Mouse (Mus musculus): ENCODE results near the gene Fam135a.

GRCm38 (mm10) chr1:24092414-24092813, 7.7 kb downstream of the Fam135a start:
- TF ChIP-seq POLR2A (IDR thresholded peaks at IDR 0.05; ENCODE audit: extremely low read depth, insufficient read depth, low read length) (no peak), CTCF (IDR thresholded peaks at IDR 0.05; ENCODE audit: low read depth, low read length) (no peak)
